Mouse (Mus musculus) heart, postnatal 4 days (tissue): Measurements from ENCODE around the gene Ripk4. TPM values are rescaled to one million over a fixed set of nuclear protein-coding genes. Genes with fewer than 3 reads are reported as not detected.

Source experiments
- DNase-seq: peaks from one replicate; pipeline ENCODE4 v3.0.0; 2021
- total RNA-seq, 2 experiments: library from RNA; stranded (reverse); gene quantifications; 2 replicates each; pipeline ENCODE4 v1.2.3; 2021

Gene Ripk4
- total RNA-seq: under 1 TPM; 0.29 to 0.50 TPM

DNA sequence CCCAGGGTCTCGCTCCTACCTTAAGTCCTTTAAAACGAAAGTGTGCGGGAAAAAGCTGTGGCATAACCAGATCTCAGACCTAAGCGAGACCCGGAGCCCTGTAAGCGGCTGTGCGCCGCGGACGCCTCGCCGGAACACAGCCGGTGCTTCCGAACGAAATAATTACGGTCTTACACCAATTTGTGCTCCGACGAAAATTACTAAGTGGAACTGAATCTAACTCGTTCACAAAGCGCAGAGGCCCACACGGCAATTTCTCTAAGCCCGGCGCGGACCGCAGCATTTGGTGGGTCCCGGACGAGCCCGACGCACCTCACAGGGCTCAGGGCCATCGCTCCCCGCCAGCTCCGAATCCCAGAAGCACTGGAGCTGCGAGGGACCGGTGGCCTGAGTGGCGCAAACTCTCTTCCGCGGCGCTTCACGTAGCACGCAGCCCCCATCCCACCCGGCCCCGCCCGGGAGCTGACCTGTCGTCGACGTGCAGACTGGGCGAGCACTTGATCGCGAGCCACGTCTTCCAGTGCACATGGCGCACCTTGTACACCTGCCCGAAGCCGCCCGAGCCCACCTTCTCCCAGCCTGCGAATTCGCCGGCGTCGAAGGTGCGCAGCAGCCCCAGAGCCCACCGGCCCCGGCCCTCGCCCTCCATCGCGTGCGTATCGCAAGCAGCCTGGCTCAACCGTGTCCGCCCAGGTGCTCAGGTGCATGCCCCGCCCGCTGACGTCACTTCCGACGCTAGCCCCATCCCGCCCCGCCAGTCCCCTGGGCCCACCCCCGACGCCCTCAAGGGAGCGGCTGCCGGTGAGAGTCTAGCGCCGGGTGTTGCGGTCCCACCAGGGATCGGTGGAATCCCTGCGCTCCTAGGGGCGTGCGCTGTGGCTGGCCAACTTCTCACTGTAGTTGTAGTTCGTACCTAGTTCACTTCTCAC lies at the start of gene Ripk4:
Gene Ripk4 (minus strand): TSS at position 727 of the 929 bp plus-strand sequence.
- peak; percentile 17 for DNase-seq

- no peak for DNase-seq
These were observed 45.3 kb upstream of the Ripk4 start for GRCm38 (mm10) chr16:97808881-97809280.

- no peak for DNase-seq
These were observed 42.1 kb upstream of the Ripk4 start for GRCm38 (mm10) chr16:97805646-97806045.

DNA sequence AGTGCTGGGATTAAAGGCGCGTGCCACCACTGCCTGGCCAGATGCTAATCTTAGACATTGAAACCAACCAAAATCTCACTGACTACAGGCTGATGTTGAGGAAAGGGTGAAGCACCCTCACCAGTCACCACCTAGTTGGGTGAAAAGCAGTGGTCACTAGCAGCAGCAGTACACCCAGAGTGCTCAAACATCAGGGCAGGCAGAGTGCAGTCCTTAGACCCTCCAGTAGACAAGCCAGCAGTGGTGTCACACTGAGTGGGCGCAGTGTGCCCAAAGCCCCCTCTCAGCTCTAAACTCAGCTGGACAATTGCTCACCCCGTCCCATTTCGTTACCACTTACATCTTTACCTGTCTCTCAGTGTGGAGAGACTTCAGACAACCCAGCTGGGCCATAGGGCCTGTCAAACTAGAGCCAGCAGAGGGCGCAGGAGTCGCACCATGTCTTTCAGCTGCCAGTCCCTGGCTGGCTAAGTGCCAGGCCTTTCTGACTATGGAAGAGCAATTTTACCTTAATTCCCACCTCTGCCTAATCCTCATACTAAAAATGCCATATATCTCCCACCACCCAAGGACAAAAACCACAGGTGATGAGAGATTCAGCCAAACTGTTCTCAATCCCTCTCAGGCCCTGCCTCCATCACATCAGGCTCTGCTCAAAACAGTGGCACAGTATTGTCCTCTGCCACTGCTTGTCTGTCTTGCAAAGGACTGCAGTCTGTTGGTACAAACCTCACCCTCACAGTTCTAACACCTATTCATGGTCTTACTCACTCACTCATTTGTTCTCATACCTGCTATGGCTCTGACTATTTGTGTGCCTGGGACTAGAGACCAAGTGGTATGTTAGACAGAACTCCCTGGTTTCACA lies 41.3 kb upstream of the Ripk4 start:
- peak; percentile 88 for DNase-seq

- DNase-seq: no peak
These were observed 34.6 kb upstream of the Ripk4 start for GRCm38 (mm10) chr16:97797950-97798869.

- no peak for DNase-seq
These were observed 33.6 kb upstream of the Ripk4 start for GRCm38 (mm10) chr16:97797212-97797611.

DNA sequence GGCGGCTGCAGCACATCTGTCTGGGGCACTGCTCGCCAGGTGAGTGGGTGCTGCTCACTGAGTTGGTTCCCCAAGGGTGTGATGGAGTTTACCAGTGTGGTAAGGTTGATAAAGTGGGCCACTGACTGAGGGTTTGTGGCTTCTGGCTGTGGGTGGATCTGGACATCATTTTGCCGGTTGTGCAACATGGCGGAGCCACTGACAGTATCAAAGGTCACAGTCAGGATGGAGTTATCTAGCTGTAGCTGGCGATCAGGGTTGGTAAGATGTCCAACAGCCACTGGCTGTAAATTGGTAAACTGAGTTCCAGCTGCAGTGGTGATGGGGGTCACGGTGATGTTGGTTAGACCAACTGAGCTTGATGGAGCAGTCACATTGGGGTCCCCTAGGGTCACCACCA lies 30.7 kb upstream of the Ripk4 start:
- DNase-seq: no peak

- no peak for DNase-seq
These were observed 19.5 kb upstream of the Ripk4 start for GRCm38 (mm10) chr16:97783057-97783456.

DNA sequence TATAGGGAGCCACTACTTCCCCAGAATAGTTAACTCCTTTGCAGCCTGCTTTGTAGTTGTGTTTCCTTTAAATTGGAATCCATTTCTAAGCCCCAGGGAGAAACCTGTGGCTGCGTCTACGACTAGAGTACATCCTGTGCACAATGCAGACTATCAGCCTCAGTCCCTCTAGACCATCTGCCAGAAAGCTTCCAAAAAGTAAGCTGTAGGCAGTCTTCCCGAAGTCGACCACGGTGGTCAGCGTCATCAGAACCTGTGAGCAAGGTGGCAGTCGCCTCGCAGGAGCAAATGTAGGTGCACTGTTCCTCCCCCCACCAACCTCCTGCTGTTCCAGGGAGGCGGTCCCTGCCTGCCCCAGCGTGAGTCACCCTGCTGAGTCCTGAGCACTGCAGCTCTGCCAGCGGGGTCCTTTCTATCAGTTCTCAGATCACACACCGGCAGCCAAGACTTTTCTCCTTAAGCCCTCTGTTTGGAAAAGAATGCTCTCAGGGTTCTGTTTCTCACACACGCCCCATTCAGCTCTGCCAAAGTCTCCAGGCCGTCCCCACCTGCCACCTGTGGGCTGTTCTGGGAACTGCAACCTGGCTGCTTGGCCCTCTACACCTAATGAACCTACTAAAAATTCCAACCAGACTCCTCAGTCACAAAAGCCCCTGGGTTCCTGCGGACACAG lies 14.9 kb upstream of the Ripk4 start:
- DNase-seq: peak; percentile 88

GRCm38 (mm10) chr16:97766501-97766900 lies 2.9 kb upstream of the Ripk4 start:
- DNase-seq: no peak

GRCm38 (mm10) chr16:97764626-97765025 lies 1.0 kb upstream of the Ripk4 start:
- no peak for DNase-seq

- DNase-seq: no peak
These were observed 378 bp upstream of the Ripk4 start for GRCm38 (mm10) chr16:97763990-97764340.

DNA sequence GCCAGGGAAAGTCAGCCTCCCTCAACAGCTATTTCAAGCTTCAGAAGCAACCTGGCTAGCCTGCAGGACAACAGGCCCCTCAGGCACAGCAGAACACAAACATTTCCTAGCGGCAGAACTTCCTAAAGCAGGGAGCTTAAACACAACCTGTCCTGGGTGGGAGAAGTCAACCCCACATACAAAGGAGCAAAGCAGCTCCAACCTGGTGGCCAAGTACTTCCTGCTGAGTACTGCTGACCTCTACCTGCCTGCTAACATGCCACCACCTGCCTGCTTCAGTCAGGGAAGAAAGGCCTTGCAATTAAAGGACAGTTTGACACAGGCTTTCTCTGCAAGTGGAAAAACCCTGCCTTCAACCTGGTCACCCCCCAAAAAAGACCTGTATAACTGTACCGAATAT lies 1.8 kb downstream of the Ripk4 start:
- no peak for DNase-seq

DNA sequence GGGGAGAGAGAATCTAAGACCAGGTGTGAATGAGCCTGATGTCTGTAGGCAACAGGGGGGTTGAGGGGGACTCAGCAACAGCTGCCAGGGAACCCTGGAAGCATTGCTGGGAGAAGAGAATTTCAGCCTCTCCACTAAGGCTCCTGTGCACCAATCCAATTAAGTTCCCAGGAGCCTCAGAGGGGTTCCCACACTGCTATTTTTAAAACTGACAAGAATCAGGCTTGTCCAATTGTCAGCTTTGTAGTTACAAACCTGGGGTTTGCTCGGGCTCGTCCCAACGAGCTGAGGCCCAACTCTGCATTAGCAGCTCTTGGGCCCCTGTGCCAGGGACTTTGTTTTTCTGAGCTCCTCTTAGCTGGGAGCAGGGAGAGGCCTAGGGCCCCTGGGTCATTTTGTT lies 3.9 kb downstream of the Ripk4 start:
- DNase-seq: no peak

DNA sequence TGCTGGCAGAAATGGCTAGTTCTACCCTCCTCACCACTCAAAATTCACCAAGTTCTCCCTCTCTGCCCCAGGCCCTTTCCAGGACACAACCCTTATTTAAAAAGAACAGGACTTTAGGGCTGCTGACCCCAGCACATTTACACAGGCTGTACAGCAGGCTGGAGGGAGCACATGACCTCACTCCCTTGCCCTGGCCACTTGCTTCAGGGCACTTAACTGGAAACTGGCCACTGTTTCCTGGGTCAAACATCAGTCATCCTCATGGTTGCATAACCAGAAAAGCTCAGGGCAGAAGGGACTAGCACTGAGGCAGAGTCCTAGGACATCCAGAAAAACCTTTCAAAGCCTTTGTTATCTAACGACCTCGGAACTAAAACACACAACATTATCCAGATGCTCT lies 5.3 kb downstream of the Ripk4 start:
- no peak for DNase-seq

- DNase-seq: no peak
These were observed 7.1 kb downstream of the Ripk4 start for GRCm38 (mm10) chr16:97756460-97756859.

DNA sequence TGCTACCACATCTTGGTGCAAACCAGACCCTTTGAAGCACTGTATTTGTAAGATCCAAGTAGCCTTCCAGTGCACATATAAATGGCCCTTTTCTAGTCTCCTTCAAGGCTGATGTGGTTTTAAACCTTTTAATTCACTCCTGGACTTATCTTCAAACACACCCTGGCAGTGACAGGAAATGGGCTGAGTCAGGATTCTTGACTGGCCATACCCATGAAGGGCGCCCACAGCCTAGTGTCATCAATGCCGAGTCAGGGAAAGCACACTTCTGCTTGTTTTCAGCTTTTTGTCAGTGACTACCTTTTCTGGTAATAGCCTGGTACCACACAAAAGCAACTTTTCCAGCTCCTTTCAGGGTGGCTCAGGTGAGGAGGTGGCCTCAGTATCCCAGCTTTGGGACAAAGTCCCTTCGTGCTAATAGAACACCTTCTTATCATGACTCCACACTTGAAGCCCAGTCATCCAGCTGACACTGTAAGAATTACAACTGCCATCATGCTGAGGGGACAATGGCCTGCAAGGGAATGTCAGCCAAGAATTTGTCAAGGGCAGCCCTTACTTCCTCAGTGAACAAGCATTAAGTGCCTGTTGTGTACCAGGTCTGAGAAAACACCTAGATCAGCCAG lies 11.2 kb downstream of the Ripk4 start:
- DNase-seq: no peak

GRCm38 (mm10) chr16:97751884-97752283 lies 11.7 kb downstream of the Ripk4 start:
- DNase-seq: peak; percentile 46

GRCm38 (mm10) chr16:97748421-97748820 lies 15.2 kb downstream of the Ripk4 start:
- DNase-seq: no peak

DNA sequence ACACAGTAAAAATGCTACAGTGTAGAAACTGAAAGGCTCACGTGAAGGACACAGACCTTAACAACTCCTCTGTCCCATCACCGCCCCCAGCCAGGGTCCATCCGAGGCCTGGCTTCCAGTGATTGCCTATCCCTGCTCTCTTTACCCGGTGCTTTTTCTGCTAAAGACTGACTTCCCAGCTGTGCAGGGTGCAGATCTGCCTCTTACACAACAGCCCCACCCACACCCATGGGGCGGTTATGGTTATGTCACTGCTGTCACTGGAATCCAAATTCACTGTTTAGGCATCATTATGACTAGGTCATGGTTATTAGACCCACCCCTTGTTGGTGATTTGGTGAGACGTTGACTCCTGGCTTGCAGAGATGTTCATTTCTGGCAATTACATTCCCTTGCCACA lies 25.6 kb downstream of the Ripk4 start:
- no peak for DNase-seq

GRCm38 (mm10) chr16:97736562-97736961 lies 27.0 kb downstream of the Ripk4 start:
- DNase-seq: no peak
